In the genomic region with DNA sequence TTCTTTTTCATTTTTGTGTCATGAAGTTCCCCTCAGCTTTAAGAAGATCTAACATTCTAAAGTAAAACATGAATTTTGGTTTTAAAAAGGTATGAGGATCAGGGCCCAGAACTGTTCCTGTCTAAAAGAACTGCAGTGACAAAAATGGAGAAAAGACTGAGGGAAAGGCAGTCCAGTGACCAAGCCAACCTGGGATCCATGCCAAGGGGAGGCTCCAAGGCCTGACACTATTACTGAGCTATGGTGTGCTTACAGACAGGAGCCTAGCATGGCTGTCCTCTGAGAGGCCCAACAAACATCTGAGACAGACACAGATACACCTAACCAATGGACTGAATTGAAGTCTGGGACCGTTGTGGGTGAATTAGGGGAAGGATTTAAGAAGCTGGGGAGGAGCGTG, we compare ENCODE assay signal across 12 mouse cellular contexts. TPM values are rescaled to one million over a fixed set of nuclear protein-coding genes. Genes with fewer than 3 reads are reported as not detected.
DNase-seq lines count a peak whose midpoint lies in the region; ATAC-seq and TF ChIP-seq lines count a peak whose summit lies in the region.
"Had no signal": no experiment of that assay in that cellular context is flagged by ENCODE, and none has a peak within 500 bp of the region (broad histone marks: within the 10 kb centered on the region; RNA-seq: fewer than 3 reads in every experiment).

No protein-coding gene starts in this region.

- H3K9ac ChIP-seq in liver, postnatal 0 days (replicated peaks), result no peak overlapping the region
- no peak overlapping the region for H3K9ac ChIP-seq in liver, embryonic 12.5 days
- H3K9ac ChIP-seq in kidney, embryonic 14.5 days (ENCODE audit: low read depth, low read length), result no peak overlapping the region
- H3K9ac ChIP-seq: limb, embryonic 13.5 days; neural tube, embryonic 12.5 days had no signal

- peak; percentile 52 for DNase-seq in gastrocnemius, postnatal 10 days
- DNase-seq in gastrocnemius, adult 8-10 months (ENCODE audit: low spot score in 2 of 2), result no peak
- DNase-seq in liver, postnatal 0 days, result peak; percentile 61
- DNase-seq in adipocyte (ENCODE audit: low spot score), result peak; percentile 95
- DNase-seq in frontal cortex, postnatal 36 days (ENCODE audit: low spot score in 2 of 2), result no peak

- WGBS in liver, postnatal 0 days (ENCODE audit: insufficient replicate concordance), result 96% methylated on average over 2 of the region's 2 CpGs
- 90% methylated on average over 2 of the region's 2 CpGs for WGBS in liver, embryonic 12.5 days (ENCODE audit: insufficient replicate concordance)
- 97% methylated on average over 2 of the region's 2 CpGs for WGBS in kidney, embryonic 14.5 days

- H3K9me3 ChIP-seq in liver, postnatal 0 days (ENCODE audit: low read length), result no peaks in the 10 kb centered on the region
- no peaks in the 10 kb centered on the region for H3K9me3 ChIP-seq in liver, embryonic 12.5 days (replicated peaks)
- H3K9me3 ChIP-seq in kidney, embryonic 14.5 days (ENCODE audit: control insufficient read depth, low read length), result no peaks in the 10 kb centered on the region

- H3K36me3 ChIP-seq in liver, postnatal 0 days (replicated peaks; ENCODE audit: insufficient read depth, low read length), result peaks cover 48% of the 10 kb centered on the region
- H3K36me3 ChIP-seq in liver, embryonic 12.5 days, result peaks cover 70% of the 10 kb centered on the region
- H3K36me3 ChIP-seq in kidney, embryonic 14.5 days (ENCODE audit: control insufficient read depth, insufficient read depth, low read length), result peaks cover 54% of the 10 kb centered on the region

- H3K27me3 ChIP-seq in liver, postnatal 0 days (ENCODE audit: insufficient read depth, low read length), result no peaks in the 10 kb centered on the region
- no peaks in the 10 kb centered on the region for H3K27me3 ChIP-seq in liver, embryonic 12.5 days (replicated peaks)
- no peaks in the 10 kb centered on the region for H3K27me3 ChIP-seq in kidney, embryonic 14.5 days (ENCODE audit: control insufficient read depth, insufficient read depth, low read length)
- H3K27me3 ChIP-seq: limb, embryonic 13.5 days; neural tube, embryonic 12.5 days had no signal

- TF ChIP-seq CTCF in liver, postnatal 0 days (IDR thresholded peaks at IDR 0.05; ENCODE audit: low read depth), result no peak

- peak; percentile 47; the same call in 1 of the 2 replicates for ATAC-seq in liver, postnatal 0 days
- ATAC-seq in liver, embryonic 12.5 days, result no peak
- ATAC-seq in kidney, embryonic 14.5 days (ENCODE audit: low FRiP score, low TSS enrichment), result no peak
- ATAC-seq: intestine, postnatal 0 days had no signal

- no peak overlapping the region for H3K4me3 ChIP-seq in liver, postnatal 0 days (ENCODE audit: low read depth, low read length)
- H3K4me3 ChIP-seq in liver, embryonic 12.5 days, result no peak overlapping the region
- no peak overlapping the region for H3K4me3 ChIP-seq in brown adipose tissue, adult 24 weeks (ENCODE audit: insufficient read depth, low read depth, low read length)
- H3K4me3 ChIP-seq in kidney, embryonic 14.5 days (ENCODE audit: low read length), result no peak overlapping the region
- H3K4me3 ChIP-seq: limb, embryonic 13.5 days; neural tube, embryonic 12.5 days had no signal

- H3K4me2 ChIP-seq in liver, postnatal 0 days (ENCODE audit: low read depth, low read length), result no peak overlapping the region
- no peak overlapping the region for H3K4me2 ChIP-seq in liver, embryonic 12.5 days
- H3K4me2 ChIP-seq in kidney, embryonic 14.5 days (replicated peaks; ENCODE audit: low read depth, low read length), result no peak overlapping the region
- H3K4me2 ChIP-seq: limb, embryonic 13.5 days; neural tube, embryonic 12.5 days had no signal

- peaks cover 6% of the 10 kb centered on the region; the same call in 1 of the 2 replicates for H3K4me1 ChIP-seq in liver, postnatal 0 days (ENCODE audit: insufficient read depth)
- no peaks in the 10 kb centered on the region for H3K4me1 ChIP-seq in liver, embryonic 12.5 days
- peaks cover 9% of the 10 kb centered on the region for H3K4me1 ChIP-seq in brown adipose tissue, adult 24 weeks (ENCODE audit: control insufficient read depth, insufficient read depth, insufficient read length, low read length)
- no peaks in the 10 kb centered on the region for H3K4me1 ChIP-seq in kidney, embryonic 14.5 days (ENCODE audit: control insufficient read depth, insufficient read depth, low read length)
- H3K4me1 ChIP-seq: limb, embryonic 13.5 days; neural tube, embryonic 12.5 days had no signal

- H3K27ac ChIP-seq in liver, postnatal 0 days (ENCODE audit: low read depth), result no peak overlapping the region
- no peak overlapping the region for H3K27ac ChIP-seq in liver, embryonic 12.5 days
- 0 out of 2 replicates have a peak overlapping the region, but pooled peaks have one; percentile 3 for H3K27ac ChIP-seq in brown adipose tissue, adult 24 weeks (replicated peaks; ENCODE audit: low read depth, low read length)
- no peak overlapping the region for H3K27ac ChIP-seq in kidney, embryonic 14.5 days (ENCODE audit: low read depth, low read length)
- H3K27ac ChIP-seq: limb, embryonic 13.5 days; neural tube, embryonic 12.5 days; stomach, postnatal 0 days had no signal

- TF ChIP-seq EP300 in liver, postnatal 0 days (IDR thresholded peaks at IDR 0.05; ENCODE audit: low read depth), result no peak

RNA-seq across cellular contexts. Expression of gene Mettl6, which starts 15.1 kb away (rescaled TPM):
- total RNA-seq in gastrocnemius, postnatal 10 days (2021), result 10 to 100 TPM; 13.3 to 16.4 TPM
- 10 to 100 TPM in 1 of 4 experiments, 1 to 10 TPM in 3; 5.6 to 10.3 (median 7.0) TPM for total RNA-seq in gastrocnemius, adult 8-10 months (2022)
- 23.6 and 26.1 TPM in 2 replicates for polyA plus RNA-seq in liver, postnatal 0 days (2015; fragmentation: Nextera tagmentation; extraction: Ambion mirVana)
- polyA plus RNA-seq in liver, embryonic 12.5 days (2016; fragmentation: Nextera tagmentation; extraction: Ambion mirVana), result 43.7 and 46.9 TPM in 2 replicates
- 16.9 TPM in 2 replicates for polyA plus RNA-seq in brown adipose tissue, adult 24 weeks (2012; ENCODE audit: insufficient read depth, insufficient read length, missing spikeins)
- polyA plus RNA-seq in kidney, embryonic 14.5 days (2014; fragmentation: Nextera tagmentation; extraction: Ambion mirVana), result 56.0 and 62.4 TPM in 2 replicates

RNA-seq across cellular contexts. Expression of gene Eaf1, which starts 15.7 kb away (rescaled TPM):
- total RNA-seq in gastrocnemius, postnatal 10 days (2021), result 10 to 100 TPM; 15.0 to 24.5 TPM
- 10 to 100 TPM in 2 of 4 experiments, 1 to 10 TPM in 2; 8.5 to 13.8 (median 9.7) TPM for total RNA-seq in gastrocnemius, adult 8-10 months (2022)
- polyA plus RNA-seq in liver, postnatal 0 days (2015; fragmentation: Nextera tagmentation; extraction: Ambion mirVana), result 9.6 and 11.4 TPM in 2 replicates
- 41.4 and 44.2 TPM in 2 replicates for polyA plus RNA-seq in liver, embryonic 12.5 days (2016; fragmentation: Nextera tagmentation; extraction: Ambion mirVana)
- polyA plus RNA-seq in brown adipose tissue, adult 24 weeks (2012; ENCODE audit: insufficient read depth, insufficient read length, missing spikeins), result 8.2 and 8.6 TPM in 2 replicates
- polyA plus RNA-seq in kidney, embryonic 14.5 days (2014; fragmentation: Nextera tagmentation; extraction: Ambion mirVana), result 14.7 and 29.0 TPM in 2 replicates

Comparison
In these comparisons a context has a peak if more than half of its experiments do, and no peak if none do; other contexts are left out.
1. DNase-seq: peak in gastrocnemius, postnatal 10 days (single experiment), liver, postnatal 0 days (single experiment) and adipocyte (single experiment); none in gastrocnemius, adult 8-10 months (0 of 2) and frontal cortex, postnatal 36 days (0 of 2).